13 mouse cellular contexts compared by ENCODE assay signal in the genomic region with DNA sequence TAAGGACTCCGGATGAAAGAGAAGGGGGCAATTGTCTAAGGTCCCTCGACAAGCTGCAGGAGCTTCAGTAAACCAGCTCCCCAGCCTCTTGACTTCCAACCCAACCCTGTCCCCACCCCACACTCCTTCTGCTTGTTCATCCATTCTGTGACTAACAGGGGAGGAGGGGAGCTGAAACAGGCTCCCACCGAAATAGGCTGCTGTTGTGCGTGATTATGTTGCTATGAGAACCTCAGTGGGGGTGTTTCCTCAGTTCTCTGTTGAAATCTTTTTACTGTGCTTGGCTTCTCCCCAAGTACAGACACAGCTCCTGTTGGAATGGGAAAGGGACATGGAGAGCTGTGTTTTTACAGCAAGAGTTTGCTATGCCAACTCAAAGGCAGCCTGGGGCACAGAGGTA. TPM values are rescaled to one million over a fixed set of nuclear protein-coding genes. Genes with fewer than 3 reads are reported as not detected.
A peak's percentile ranks its signal among the peaks of the same experiment; 100 is the strongest.
DNase-seq lines count a peak whose midpoint lies in the region; ATAC-seq and TF ChIP-seq lines count a peak whose summit lies in the region.
"Had no signal": no experiment of that assay in that cellular context is flagged by ENCODE, and none has a peak within 500 bp of the region (broad histone marks: within the 10 kb centered on the region; RNA-seq: fewer than 3 reads in every experiment).

No protein-coding gene starts in this region.

- intact Hi-C loops in gastrocnemius, adult 2 months (cut with DNase I), result no loop called here

- no peak overlapping the region for H3K9ac ChIP-seq in forebrain, embryonic 15.5 days (replicated peaks)
- 0 out of 2 replicates have a peak overlapping the region, but pooled peaks have one; percentile 13 for H3K9ac ChIP-seq in midbrain, postnatal 0 days (replicated peaks; ENCODE audit: low read length, poor library complexity, severe bottlenecking)

- no peaks in the 10 kb centered on the region for H3K9me3 ChIP-seq in E14TG2a.4 (ENCODE audit: low read length)
- H3K9me3 ChIP-seq in forebrain, embryonic 15.5 days, result no peaks in the 10 kb centered on the region
- H3K9me3 ChIP-seq in midbrain, postnatal 0 days (ENCODE audit: low read length), result no peaks in the 10 kb centered on the region
- H3K9me3 ChIP-seq: heart, embryonic 10.5 days had no signal

- no peaks in the 10 kb centered on the region for H3K36me3 ChIP-seq in E14TG2a.4 (ENCODE audit: insufficient read depth, low read length)
- no peaks in the 10 kb centered on the region for H3K36me3 ChIP-seq in forebrain, embryonic 15.5 days
- no peaks in the 10 kb centered on the region for H3K36me3 ChIP-seq in midbrain, postnatal 0 days (ENCODE audit: insufficient read depth, low read length)
- H3K36me3 ChIP-seq: heart, embryonic 10.5 days had no signal

- no peak for TF ChIP-seq CTCF in E14TG2a.4 (conservative IDR thresholded peaks at IDR 0.05; ENCODE audit: low read length)
- no peak for TF ChIP-seq CTCF in midbrain, postnatal 0 days (IDR thresholded peaks at IDR 0.05)
- no peak for TF ChIP-seq CTCF in gastrocnemius, adult 2 months (IDR thresholded peaks at IDR 0.05)

- peak overlapping the region; percentile 86 for H3K4me3 ChIP-seq in E14TG2a.4 (replicated peaks; ENCODE audit: low read length)
- H3K4me3 ChIP-seq in forebrain, embryonic 15.5 days, result peak overlapping the region; percentile 2; the same call in 1 of the 2 replicates
- no peak overlapping the region for H3K4me3 ChIP-seq in midbrain, postnatal 0 days (ENCODE audit: low read depth, low read length)
- H3K4me3 ChIP-seq in gastrocnemius, adult 2 months, result no peak overlapping the region
- H3K4me3 ChIP-seq: erythroblast, embryonic 14.5 days; heart, embryonic 10.5 days had no signal

- 32% methylated on average over 4 of the region's 4 CpGs for WGBS in forebrain, embryonic 15.5 days
- WGBS in midbrain, postnatal 0 days, result 27% methylated on average over 4 of the region's 4 CpGs

- peaks cover 51% of the 10 kb centered on the region for H3K27me3 ChIP-seq in E14TG2a.4 (ENCODE audit: insufficient read depth, low read length)
- H3K27me3 ChIP-seq in forebrain, embryonic 15.5 days, result 0 out of 2 replicates have a peak, but pooled peaks cover 9% of the 10 kb centered on the region
- H3K27me3 ChIP-seq in midbrain, postnatal 0 days (ENCODE audit: insufficient read depth, low read length), result peaks cover 5% of the 10 kb centered on the region; the same call in 1 of the 2 replicates

- peak overlapping the region; percentile 84 for H3K4me2 ChIP-seq in forebrain, embryonic 15.5 days (replicated peaks)
- H3K4me2 ChIP-seq in midbrain, postnatal 0 days (ENCODE audit: low read depth, low read length, poor library complexity, severe bottlenecking), result no peak overlapping the region; the same call in 1 of the 2 replicates

- peaks cover 58% of the 10 kb centered on the region for H3K4me1 ChIP-seq in E14TG2a.4 (replicated peaks; ENCODE audit: low read depth, low read length)
- H3K4me1 ChIP-seq in forebrain, embryonic 15.5 days, result peaks cover 44% of the 10 kb centered on the region
- peaks cover 10% of the 10 kb centered on the region; the same call in 1 of the 2 replicates for H3K4me1 ChIP-seq in midbrain, postnatal 0 days (ENCODE audit: insufficient read depth, low read length)

- ATAC-seq in forebrain, embryonic 15.5 days (replicated peaks), result no peak
- ATAC-seq in midbrain, postnatal 0 days (ENCODE audit: low FRiP score), result no peak
- ATAC-seq: activated CD4-positive, CD25-positive, alpha-beta regulatory T cell, adult 4 months had no signal

- H3K27ac ChIP-seq in forebrain, embryonic 15.5 days (replicated peaks), result 0 out of 2 replicates have a peak overlapping the region, but pooled peaks have one; percentile 8
- H3K27ac ChIP-seq in midbrain, postnatal 0 days (ENCODE audit: low read depth, low read length), result no peak overlapping the region
- H3K27ac ChIP-seq in gastrocnemius, adult 2 months, result no peak overlapping the region
- H3K27ac ChIP-seq: heart, embryonic 10.5 days; macrophage had no signal

- DNase-seq in layer of hippocampus, postnatal 36 days, result peak; percentile 55 to 64
- DNase-seq in midbrain, postnatal 0 days (ENCODE audit: low spot score), result no peak
- DNase-seq in gastrocnemius, adult 2 months, result no peak
- no peak for DNase-seq in thymus, adult 18-20 months
- DNase-seq in testis, postnatal 14 days (ENCODE audit: low spot score), result no peak
- no peak for DNase-seq in thymus, postnatal 14 days
- DNase-seq: cerebellum, adult 18-20 months had no signal

RNA-seq across cellular contexts. Expression of a gene that starts 1.5 kb away (rescaled TPM):
- polyA plus RNA-seq in forebrain, embryonic 15.5 days (2015; fragmentation: Nextera tagmentation; extraction: Ambion mirVana), result 26.1 and 26.8 TPM in 2 replicates
- total RNA-seq in layer of hippocampus, postnatal 36 days (2021), result 10 to 100 TPM; 63.8 to 66.2 TPM
- total RNA-seq in midbrain, postnatal 0 days (2014; rRNA removed), result 22.5 and 30.7 TPM in 2 replicates
- polyA plus RNA-seq in midbrain, postnatal 0 days (2015; fragmentation: Nextera tagmentation; extraction: Ambion mirVana), result 24.2 and 29.3 TPM in 2 replicates
- total RNA-seq in gastrocnemius, adult 2 months (2021), result not detected
- polyA plus RNA-seq: activated CD4-positive, CD25-positive, alpha-beta regulatory T cell, adult 4 months; erythroblast, embryonic 14.5 days; macrophage had no signal

Comparison
In these comparisons a context has a peak if more than half of its experiments do, and no peak if none do; other contexts are left out.
1. H3K4me3 ChIP-seq: peak in E14TG2a.4 (single experiment) and forebrain, embryonic 15.5 days (single experiment); none in midbrain, postnatal 0 days (single experiment) and gastrocnemius, adult 2 months (single experiment).
2. DNase-seq: peak in layer of hippocampus, postnatal 36 days (2 of 2); none in midbrain, postnatal 0 days (single experiment), gastrocnemius, adult 2 months (single experiment), thymus, adult 18-20 months (0 of 2), testis, postnatal 14 days (single experiment) and thymus, postnatal 14 days (single experiment).
3. RNA of a gene that starts 1.5 kb away (total RNA-seq): 63.8 to 66.2 TPM in layer of hippocampus, postnatal 36 days and 22.5 to 30.7 TPM in midbrain, postnatal 0 days; not detected in gastrocnemius, adult 2 months; every median in the first group is over 10 times any median in the second.